Comparison of ENCODE assay signal across 8 mouse cellular contexts in the genomic region with DNA sequence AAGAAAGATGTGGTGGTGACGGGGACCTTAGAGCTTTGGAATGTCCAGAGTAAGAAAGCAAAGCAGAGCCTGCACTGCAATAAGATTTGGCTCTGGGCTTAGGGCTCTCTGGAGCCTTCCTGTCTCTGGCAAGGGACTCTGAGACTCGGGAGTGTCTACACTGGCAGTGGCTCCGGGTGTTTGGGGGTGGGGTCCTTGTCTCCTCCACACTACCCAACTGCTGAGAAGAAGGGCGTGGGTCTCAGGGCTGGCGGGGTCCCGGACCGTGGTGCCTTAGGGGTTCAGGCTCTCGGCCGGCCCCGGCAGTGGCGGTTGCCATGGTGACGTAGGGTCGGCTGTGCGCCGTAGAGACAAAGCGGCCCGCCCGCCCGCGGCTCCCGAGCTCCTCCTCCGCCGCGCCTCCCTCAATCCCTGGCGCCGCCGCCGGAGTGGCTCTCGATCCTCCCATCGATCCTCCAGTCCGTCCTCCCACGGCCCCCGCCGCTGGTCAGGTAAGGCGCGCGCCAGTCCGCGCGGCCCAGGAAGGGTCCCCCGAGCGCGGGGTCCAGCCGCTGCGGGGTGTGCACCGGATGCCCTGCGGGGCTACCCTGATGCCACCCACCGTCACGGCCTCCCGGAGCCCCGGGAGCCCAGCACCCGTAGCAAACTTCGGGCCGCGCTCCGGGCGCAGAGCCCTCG. TPM values are rescaled to one million over a fixed set of nuclear protein-coding genes. Genes with fewer than 3 reads are reported as not detected.
DNase-seq lines count a peak whose midpoint lies in the region; ATAC-seq and TF ChIP-seq lines count a peak whose summit lies in the region.

Rnf182 (plus strand) TSS at position 134 of the 678 bp plus-strand sequence.

- peaks cover 25% of the 10 kb centered on the region for H3K27me3 ChIP-seq in Patski
- H3K27me3 ChIP-seq in hindbrain, embryonic 10.5 days (ENCODE audit: insufficient read depth, poor library complexity, severe bottlenecking) = peaks cover 39% of the 10 kb centered on the region; the same call in 1 of the 2 replicates
- peaks cover 10% of the 10 kb centered on the region; the same call in 1 of the 2 replicates for H3K27me3 ChIP-seq in lung, embryonic 15.5 days

- peak within 1 kb of the TSS; percentile 64 for H3K9ac ChIP-seq in lung, embryonic 15.5 days

- peak within 1 kb of the TSS; percentile 83 for H3K4me2 ChIP-seq in lung, embryonic 15.5 days

- CTCF ChIA-PET in Patski (lab: Charles Lee) = interaction anchor here (1.1 kb wide), 1 partner anchor 1152 kb away, joined by 3 read pairs; no protein-coding TSS in a partner anchor

- peak within 1 kb of the TSS; percentile 72 for H3K4me3 ChIP-seq in hindbrain, embryonic 10.5 days
- H3K4me3 ChIP-seq in lung, embryonic 15.5 days = peak within 1 kb of the TSS; percentile 71

- H3K36me3 ChIP-seq in hindbrain, embryonic 10.5 days = no peaks in the 10 kb centered on the region
- H3K36me3 ChIP-seq in lung, embryonic 15.5 days = no peaks in the 10 kb centered on the region

- peak within 1 kb of the TSS; percentile 93 for H3K27ac ChIP-seq in hindbrain, embryonic 10.5 days
- peak within 1 kb of the TSS; percentile 41 for H3K27ac ChIP-seq in lung, embryonic 15.5 days

- peak; percentile 76 for ATAC-seq in Patski
- ATAC-seq in lung, embryonic 15.5 days (ENCODE audit: borderline replicate concordance, extremely low read depth, low FRiP score, low TSS enrichment) = peak; percentile 95

- in situ Hi-C loops in Patski (cut with MboI; ENCODE audit: low pct_unique_long_range_greater_than_20kb) = no loop called here

- DNase-seq in Patski (ENCODE audit: low read depth, low spot score) = no peak
- peak; percentile 85 for DNase-seq in cerebellum, adult 8-10 months
- DNase-seq in frontal cortex, adult 2 months (ENCODE audit: extremely low spot score in 1 of 2, low spot score in 1 of 2) = peak; percentile 26 to 74
- DNase-seq in hindbrain, embryonic 10.5 days (ENCODE audit: low spot score) = peak; percentile 90
- peak; percentile 76 to 84 for DNase-seq in layer of hippocampus, postnatal 10 days (ENCODE audit: low spot score in 2 of 2)
- peak; percentile 60 for DNase-seq in ovary, postnatal 14 days (ENCODE audit: low spot score)
- peak; percentile 38 for DNase-seq in urinary bladder, adult 2 months (ENCODE audit: low spot score)

- peaks cover 28% of the 10 kb centered on the region for H3K4me1 ChIP-seq in hindbrain, embryonic 10.5 days (replicated peaks)
- H3K4me1 ChIP-seq in lung, embryonic 15.5 days = peaks cover 10% of the 10 kb centered on the region; the same call in 1 of the 2 replicates

- no peaks in the 10 kb centered on the region for H3K9me3 ChIP-seq in hindbrain, embryonic 10.5 days
- no peaks in the 10 kb centered on the region for H3K9me3 ChIP-seq in lung, embryonic 15.5 days

- TF ChIP-seq CTCF in Patski (IDR thresholded peaks at IDR 0.05) = no peak

- under 1% methylated on average over 58 of the region's 58 CpGs for WGBS in hindbrain, embryonic 10.5 days
- under 1% methylated on average over 41 of the region's 58 CpGs for WGBS in lung, embryonic 15.5 days

- POLR2A ChIA-PET in Patski (lab: Charles Lee) = no interaction called here

RNA-seq across cellular contexts. Expression of gene Rnf182, which starts in this region (rescaled TPM):
- 2.3 TPM for polyA plus RNA-seq in Patski (2021)
- 7.9 and 8.0 TPM in 2 replicates for polyA plus RNA-seq in frontal cortex, adult 2 months (2012; rRNA removed)
- 4.6 and 6.6 TPM in 2 replicates for polyA plus RNA-seq in hindbrain, embryonic 10.5 days (2016; fragmentation: Nextera tagmentation; extraction: Ambion mirVana)
- 10 to 100 TPM; 33.4 to 37.8 TPM for total RNA-seq in layer of hippocampus, postnatal 10 days (2021)
- polyA plus RNA-seq in lung, embryonic 15.5 days (2015; fragmentation: Nextera tagmentation; extraction: Ambion mirVana) = 3.4 and 4.7 TPM in 2 replicates
- 0.60 and 0.83 TPM in 2 replicates for polyA plus RNA-seq in urinary bladder, adult 2 months (2012; rRNA removed)

Comparison
In these comparisons a context has a peak if more than half of its experiments do, and no peak if none do; other contexts are left out.
1. Peak in DNase-seq in urinary bladder, adult 2 months; RNA of the gene not detected or under 1 TPM.